Mouse (Mus musculus) C2C12 (cell line): ENCODE data around the gene Gm20388. TPM values are rescaled to one million over a fixed set of nuclear protein-coding genes. Genes with fewer than 3 reads are reported as not detected.

Experiments
- H3K27me3 ChIP-seq: one replicate; pipeline ENCODE4 v1.6.1; 2011; ENCODE audit not compliant: control insufficient read depth, insufficient read depth, insufficient read length
- H3K36me3 ChIP-seq: one replicate; pipeline ENCODE4 v1.6.1; 2011; ENCODE audit not compliant: control insufficient read depth, insufficient read depth
- H3K4me3 ChIP-seq: one replicate; pipeline ENCODE4 v1.5.1; 2011; ENCODE audit warnings: mild to moderate bottlenecking, control low read depth; ENCODE audit not compliant: poor library complexity, insufficient read depth, severe bottlenecking
- H3K79me2 ChIP-seq: one replicate; pipeline ENCODE4 v1.6.1; 2011; ENCODE audit not compliant: control insufficient read depth, insufficient read depth
- H3K79me3 ChIP-seq: one replicate; pipeline ENCODE4 v1.6.1; 2011; ENCODE audit warnings: low read depth, control low read depth
- H3ac ChIP-seq: one replicate; pipeline ENCODE3; 2011; ENCODE audit warnings: low read depth; ENCODE audit not compliant: control insufficient read depth, insufficient read length
- CEBPB ChIP-seq: IDR thresholded peaks from one replicate; pipeline ENCODE4 v1.6.1; 2011; ENCODE audit warnings: low read depth, mild to moderate bottlenecking, control low read depth, moderate library complexity
- CTCF ChIP-seq: IDR thresholded peaks from one replicate; pipeline ENCODE4 v1.5.1; 2011; ENCODE audit not compliant: control insufficient read depth, insufficient read depth, insufficient read length
- FOSL1 ChIP-seq: IDR thresholded peaks from one replicate; pipeline ENCODE4 v1.8.0; 2011; ENCODE audit warnings: mild to moderate bottlenecking, low read length; ENCODE audit not compliant: poor library complexity, insufficient read depth, severe bottlenecking
- MAX ChIP-seq: IDR thresholded peaks from one replicate; pipeline ENCODE4 v1.6.1; 2011; ENCODE audit warnings: mild to moderate bottlenecking, control low read depth
- MYOD1 ChIP-seq: IDR thresholded peaks from one replicate; pipeline ENCODE4 v1.6.1; 2011; ENCODE audit warnings: low read depth; ENCODE audit not compliant: control insufficient read depth, insufficient read length
- MYOG ChIP-seq: IDR thresholded peaks from one replicate; pipeline ENCODE4 v1.6.1; 2011; ENCODE audit not compliant: control insufficient read depth, insufficient read length; ENCODE audit errors: extremely low read depth
- USF1 ChIP-seq: IDR thresholded peaks from one replicate; pipeline ENCODE4 v1.6.1; 2011; ENCODE audit warnings: low read depth, mild to moderate bottlenecking, control low read depth, moderate library complexity
- polyA plus RNA-seq: library from polyadenylated mRNA; unstranded; fragments of >200 nt; fragmentation: generic; extraction: Trizol; gene quantifications from one replicate; pipeline ENCODE4 v1.2.1, GENCODE M21; 2012; ENCODE audit warnings: missing spikeins

Gene Gm20388
- polyA plus RNA-seq, 1 experiment: 15.0 TPM

DNA sequence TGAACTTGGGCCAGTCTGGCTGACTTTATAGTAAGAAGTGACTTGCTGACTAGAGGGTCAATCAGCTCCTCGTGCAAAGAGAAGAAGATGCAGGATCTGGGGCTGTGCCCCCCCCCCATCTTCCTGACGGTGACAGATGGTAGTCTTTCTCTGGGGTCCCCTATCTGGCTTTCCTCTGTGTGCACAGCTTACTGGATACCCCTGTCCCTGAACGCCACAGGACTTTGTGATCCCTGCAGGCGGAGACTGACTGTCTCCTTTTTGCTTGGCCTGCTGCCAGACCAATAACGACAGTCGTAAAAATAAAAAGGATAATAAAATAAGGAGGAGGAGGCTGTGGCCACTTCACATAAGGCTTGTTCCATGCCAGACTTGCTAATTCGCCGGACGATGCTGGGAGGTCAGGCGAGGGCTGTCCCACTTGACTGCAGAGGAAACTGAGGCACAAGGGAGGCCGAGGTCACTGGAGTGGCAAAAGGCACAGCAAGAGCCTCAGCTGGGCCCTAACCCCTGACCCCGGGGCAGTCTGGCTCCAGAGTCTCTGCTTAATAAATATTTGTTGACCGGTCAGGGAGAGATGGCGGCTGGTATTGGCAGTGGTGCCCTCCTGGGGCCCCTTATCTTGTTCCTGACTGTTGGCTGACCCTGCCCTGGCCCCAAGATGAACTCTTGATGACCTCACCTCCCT lies 581.7 kb downstream of the Gm20388 start:
- no peak overlapping the region for H3K4me3 ChIP-seq
- peaks cover 25% of the 10 kb centered on the region for H3K79me3 ChIP-seq
- TF ChIP-seq USF1 (no peak), CEBPB (no peak), CTCF (no peak), MAX (no peak), FOSL1 (no peak), MYOD1 (no peak), MYOG (no peak)
- H3K79me2 ChIP-seq: peaks cover 80% of the 10 kb centered on the region
- H3K27me3 ChIP-seq: no peaks in the 10 kb centered on the region
- no peak overlapping the region for H3ac ChIP-seq
- no peaks in the 10 kb centered on the region for H3K36me3 ChIP-seq

DNA sequence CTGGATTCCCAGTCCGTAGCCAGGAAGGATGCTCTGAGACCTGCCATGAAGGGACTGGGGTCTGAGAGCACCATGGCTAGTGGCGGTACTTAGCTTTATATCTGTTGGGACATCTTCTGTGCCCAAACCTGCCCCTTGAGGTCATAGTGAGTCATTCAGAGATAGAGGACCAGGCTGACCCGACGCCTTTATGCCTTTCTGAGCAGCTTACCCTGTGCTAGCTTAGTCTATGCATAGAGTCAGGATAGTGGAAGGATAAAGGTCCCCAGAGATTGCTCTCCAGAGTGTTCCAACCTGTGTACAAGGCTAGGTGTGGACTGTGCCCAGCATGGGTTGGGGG lies 582.2 kb downstream of the Gm20388 start:
- Histone ChIP-seq H3K79me3 (peaks cover 25% of the 10 kb centered on the region), H3K36me3 (no peaks in the 10 kb centered on the region), H3K79me2 (peaks cover 85% of the 10 kb centered on the region), H3K27me3 (no peaks in the 10 kb centered on the region), H3ac (no peak overlapping the region), H3K4me3 (no peak overlapping the region)
- TF ChIP-seq MAX (no peak), CTCF (no peak)

DNA sequence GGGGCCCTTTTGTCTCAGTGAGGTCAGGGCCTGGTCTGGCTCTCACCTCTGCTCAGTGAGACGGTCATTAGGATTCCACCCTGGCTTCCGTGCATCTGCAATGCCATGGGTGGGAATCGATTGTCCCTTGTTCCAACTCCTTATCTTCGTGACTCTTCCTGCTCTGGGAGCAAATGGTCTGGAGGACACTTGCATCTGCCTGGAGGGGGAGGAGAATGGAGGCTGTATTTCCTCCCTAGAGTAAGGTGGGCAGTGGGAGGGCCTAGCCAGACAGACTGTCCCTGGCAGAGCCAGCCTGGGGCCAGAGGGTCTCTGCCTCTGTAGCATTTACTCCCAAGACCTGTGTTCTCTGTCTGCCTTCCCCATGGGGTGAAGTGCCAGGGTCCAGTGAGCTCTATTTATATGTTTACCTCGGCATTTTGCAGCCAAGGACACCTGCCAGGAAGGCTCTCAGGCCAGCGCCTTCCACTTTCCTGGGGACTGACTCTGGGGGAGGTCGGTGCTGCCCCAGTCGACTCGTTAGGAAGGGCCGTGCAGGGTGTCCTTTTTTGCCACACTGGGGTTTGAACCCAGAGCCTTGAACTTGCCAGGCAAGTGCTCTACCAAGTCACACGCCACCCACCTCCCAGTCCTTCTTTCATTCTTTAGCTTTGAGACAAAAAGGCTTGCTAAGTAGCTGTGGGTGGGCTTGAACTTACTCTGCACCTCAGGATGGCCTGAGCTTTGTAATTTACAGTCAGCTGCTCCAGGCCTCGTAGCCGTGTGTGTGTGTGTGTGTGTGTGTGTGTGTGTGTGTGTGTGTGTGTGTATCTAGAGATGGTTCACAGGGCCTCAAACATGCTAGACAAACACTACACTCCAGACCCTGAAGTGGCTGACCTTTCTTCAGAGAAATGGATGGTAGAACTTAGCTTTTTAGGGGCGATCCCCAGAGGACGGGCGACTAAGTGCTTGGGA lies 583.1 kb downstream of the Gm20388 start:
- peaks cover 28% of the 10 kb centered on the region for H3K79me3 ChIP-seq
- no peaks in the 10 kb centered on the region for H3K36me3 ChIP-seq
- H3K79me2 ChIP-seq: peaks cover 92% of the 10 kb centered on the region
- H3ac ChIP-seq: no peak overlapping the region
- no peaks in the 10 kb centered on the region for H3K27me3 ChIP-seq
- TF ChIP-seq MAX: no peak
- TF ChIP-seq USF1: no peak
- TF ChIP-seq MYOG: no peak
- no peak for TF ChIP-seq MYOD1
- TF ChIP-seq CEBPB: no peak
- TF ChIP-seq FOSL1: no peak
- no peak for TF ChIP-seq CTCF
- H3K4me3 ChIP-seq: no peak overlapping the region

DNA sequence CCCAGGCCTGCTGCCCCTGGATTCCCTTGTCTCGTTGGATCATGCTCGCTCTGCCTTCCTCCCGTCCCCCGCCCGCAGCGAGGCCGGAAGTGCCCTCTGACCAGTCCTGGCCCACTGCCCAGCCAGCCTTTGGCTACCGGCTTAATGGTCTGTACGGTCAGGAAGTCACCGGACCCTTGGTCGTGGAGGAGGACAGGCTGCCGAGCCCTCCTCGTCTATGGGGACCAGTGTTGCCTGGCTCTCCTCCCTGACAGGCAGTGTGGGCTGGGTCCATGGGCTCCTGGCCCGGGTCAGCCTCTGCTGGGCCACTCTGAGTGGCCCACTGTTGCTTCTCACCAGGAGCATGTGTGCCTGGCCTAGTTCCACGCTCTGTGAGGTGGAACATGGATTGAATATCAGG lies 584.3 kb downstream of the Gm20388 start:
- peaks cover 32% of the 10 kb centered on the region for H3K79me3 ChIP-seq
- TF ChIP-seq MAX: no peak
- no peak for TF ChIP-seq USF1
- TF ChIP-seq CTCF: no peak
- no peak for TF ChIP-seq MYOG
- no peak for TF ChIP-seq FOSL1
- no peak for TF ChIP-seq CEBPB
- no peak for TF ChIP-seq MYOD1
- no peak overlapping the region for H3K4me3 ChIP-seq
- H3K79me2 ChIP-seq: peaks cover 94% of the 10 kb centered on the region
- no peaks in the 10 kb centered on the region for H3K36me3 ChIP-seq
- no peaks in the 10 kb centered on the region for H3K27me3 ChIP-seq
- H3ac ChIP-seq: peak overlapping the region; percentile 35

DNA sequence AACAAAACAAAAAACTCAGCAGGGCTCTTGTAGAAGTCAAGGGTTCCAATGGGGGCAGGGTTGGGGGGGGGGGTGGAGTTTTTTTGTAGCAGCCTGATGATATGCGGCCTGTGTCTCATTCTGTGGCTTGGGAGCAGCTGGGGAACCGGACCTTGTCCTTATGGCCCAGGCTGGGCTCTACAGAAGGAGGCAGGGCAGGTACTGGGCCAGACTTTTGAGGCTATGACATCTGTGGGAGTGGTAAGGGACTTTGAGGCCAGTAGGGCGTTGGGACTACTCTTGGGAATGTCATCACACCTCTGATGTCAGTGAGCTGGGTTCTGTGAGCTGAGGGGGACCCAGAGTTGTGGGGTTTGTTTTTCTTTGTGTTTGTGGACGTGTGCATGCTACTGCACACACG lies 584.8 kb downstream of the Gm20388 start:
- peaks cover 94% of the 10 kb centered on the region for H3K79me2 ChIP-seq
- no peaks in the 10 kb centered on the region for H3K36me3 ChIP-seq

More for the DNA sequence above, 584.8 kb downstream of the Gm20388 start:
- peaks cover 31% of the 10 kb centered on the region for H3K79me3 ChIP-seq
- H3K27me3 ChIP-seq: no peaks in the 10 kb centered on the region
- no peak overlapping the region for H3ac ChIP-seq
- no peak for TF ChIP-seq FOSL1
- no peak for TF ChIP-seq MAX
- no peak for TF ChIP-seq USF1
- no peak for TF ChIP-seq MYOD1
- TF ChIP-seq CTCF: no peak
- no peak for TF ChIP-seq CEBPB
- TF ChIP-seq MYOG: no peak
- no peak overlapping the region for H3K4me3 ChIP-seq
